Mouse (Mus musculus) liver, postnatal 0 days (tissue): ENCODE data around the gene Dcaf17.

Experiments used
- CTCF ChIP-seq: sonication (generic); IDR thresholded peaks from 2 replicates; pipeline ENCODE4 v1.5.1; 2016; ENCODE audit warnings: antibody characterized with exemption, low read depth
- EP300 ChIP-seq: IDR thresholded peaks from 2 replicates; pipeline ENCODE4 v1.6.1; 2016; ENCODE audit warnings: antibody characterized with exemption, low read depth, mild to moderate bottlenecking

- TF ChIP-seq EP300 (no peak), CTCF (no peak)
Observed at GRCm38 (mm10) chr2:71107225-71107624, 52.1 kb downstream of the Dcaf17 start.
